Mouse (Mus musculus) cerebellum, adult 18-20 months (tissue): ENCODE results near the gene Evi5.

ENCODE experiments used
- DNase-seq, 2 experiments: peaks; one replicate each; pipeline ENCODE4 v3.0.0; 2021

Gene Evi5

DNA sequence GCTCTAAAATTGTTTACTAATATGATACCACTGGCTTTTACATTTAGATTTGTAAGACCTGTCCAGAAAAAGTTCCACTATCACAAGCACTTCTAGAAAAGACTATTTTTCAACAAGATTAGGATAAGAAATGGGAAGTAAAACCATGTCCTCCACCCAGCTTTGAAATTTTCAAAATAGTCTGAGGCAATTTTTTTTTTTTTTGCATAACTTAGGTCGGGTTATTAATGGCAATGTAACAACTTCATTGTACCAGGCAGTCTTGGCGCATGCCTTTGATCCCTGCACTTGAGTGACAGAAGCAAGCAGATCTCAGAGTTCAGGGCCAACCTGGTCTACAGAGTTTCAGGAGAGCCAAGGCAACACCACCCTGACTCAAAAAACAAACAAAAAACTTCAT lies 5.2 kb downstream of the Evi5 start:
- DNase-seq, result no peak

DNA sequence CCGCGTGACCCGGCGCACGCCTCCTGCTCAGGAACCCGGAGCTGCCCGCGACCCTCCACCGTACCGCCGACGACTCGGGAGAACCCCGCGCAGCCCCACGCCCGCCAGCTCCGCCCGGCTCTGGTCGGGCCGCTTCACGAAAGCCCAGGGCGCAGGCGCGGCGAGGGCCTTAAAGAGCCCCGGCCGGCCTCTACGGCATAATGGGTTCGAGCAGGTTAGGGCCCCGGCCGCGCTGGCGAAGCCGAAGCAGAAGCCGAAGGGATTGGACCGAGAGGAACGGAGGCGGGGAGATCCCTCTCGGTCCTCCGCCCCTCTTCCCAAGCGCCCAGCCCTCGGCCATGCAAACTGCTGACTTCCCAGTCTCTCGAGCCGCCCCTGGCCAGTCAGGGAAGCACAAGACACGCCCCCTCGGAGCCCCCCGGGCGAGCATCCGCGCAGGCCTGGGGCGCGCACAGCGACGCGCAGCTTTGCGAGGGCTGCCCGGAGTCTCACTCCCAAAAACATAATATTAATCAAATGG lies 5.9 kb downstream of the Evi5 start:
- peak; percentile 92 to 93 for DNase-seq

GRCm38 (mm10) chr5:107867970-107868904 lies 6.7 kb downstream of the Evi5 start:
- DNase-seq, result peak; percentile 45 to 63

- no peak for DNase-seq
Measured at GRCm38 (mm10) chr5:107866127-107867126, 8.5 kb downstream of the Evi5 start.

DNA sequence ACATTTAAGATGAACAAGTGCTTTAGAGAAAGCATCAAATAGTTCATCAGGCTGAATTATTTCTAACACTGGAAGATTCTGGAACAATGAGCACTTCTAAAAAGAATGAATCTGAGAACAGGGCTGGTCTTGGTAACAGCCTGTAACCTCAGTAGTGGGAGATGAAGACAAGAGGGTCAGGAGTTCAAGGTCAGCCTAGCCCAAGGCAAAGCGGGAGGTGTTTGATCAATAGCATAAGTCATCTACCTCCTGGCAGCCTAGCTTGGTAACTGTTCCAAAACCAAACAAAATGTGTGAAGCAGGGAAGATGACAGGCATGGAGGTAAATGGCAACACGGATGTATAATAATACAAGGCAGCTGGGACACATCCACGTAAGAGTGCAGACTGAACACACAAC lies 10.9 kb downstream of the Evi5 start:
- no peak for DNase-seq

DNA sequence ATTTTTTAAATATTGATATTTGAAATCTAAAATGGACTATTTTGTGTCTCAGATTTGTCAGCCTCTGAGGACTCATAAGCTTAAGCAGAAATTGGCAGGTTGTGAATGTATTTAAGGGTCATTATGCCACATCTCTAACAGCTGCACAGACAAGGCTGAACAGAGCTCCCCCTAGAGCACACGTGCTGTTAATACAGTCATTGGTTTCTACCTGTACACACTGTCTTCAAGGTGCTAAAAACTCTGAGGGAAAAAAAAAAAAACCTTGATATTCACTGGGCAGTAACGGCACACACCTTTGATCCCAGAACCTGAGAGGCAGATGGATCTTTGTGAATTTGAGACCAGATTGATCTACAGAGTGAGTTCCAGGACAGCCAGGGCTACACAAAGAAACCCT lies 15.9 kb downstream of the Evi5 start:
- no peak for DNase-seq

DNA sequence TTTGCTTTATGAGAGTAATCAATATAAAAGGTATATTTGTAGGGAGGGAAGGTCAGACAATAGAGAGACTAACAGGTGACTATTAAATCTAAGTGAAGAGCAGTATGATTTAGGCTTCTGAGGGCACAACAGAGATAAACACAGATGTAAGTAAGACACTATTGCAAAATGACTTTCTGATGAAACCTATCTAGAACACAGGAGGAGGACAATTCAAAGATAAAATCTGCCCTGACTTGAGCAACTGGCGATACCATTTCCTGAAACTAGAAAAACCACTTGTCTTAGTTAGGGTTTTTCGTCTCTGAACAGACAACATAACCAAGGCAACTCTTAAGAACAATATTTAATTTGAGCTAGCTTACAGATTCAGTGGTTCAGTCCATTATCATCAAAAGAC lies 19.4 kb downstream of the Evi5 start:
- DNase-seq, result no peak

- no peak for DNase-seq
Measured at GRCm38 (mm10) chr5:107854556-107854955, 20.4 kb downstream of the Evi5 start.

DNA sequence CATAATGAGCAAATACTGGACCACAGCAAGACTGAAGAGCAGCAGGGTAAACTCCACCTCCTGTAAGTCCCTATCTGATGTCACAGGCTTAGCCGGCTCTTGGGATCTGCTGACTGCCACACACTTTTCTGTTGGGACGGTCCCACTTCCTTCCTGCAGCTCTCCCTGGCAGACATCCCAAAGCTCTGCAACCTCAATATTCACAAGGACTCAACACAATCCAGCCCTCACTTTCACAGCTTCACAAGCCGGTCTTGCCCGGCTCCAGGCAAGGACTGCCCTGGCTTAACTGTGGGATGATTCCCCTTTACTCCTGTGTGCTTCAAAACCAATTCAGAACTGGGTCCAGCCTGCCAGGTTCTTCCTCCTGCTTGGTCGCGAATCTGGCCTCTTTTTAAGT lies 21.1 kb downstream of the Evi5 start:
- no peak for DNase-seq

DNA sequence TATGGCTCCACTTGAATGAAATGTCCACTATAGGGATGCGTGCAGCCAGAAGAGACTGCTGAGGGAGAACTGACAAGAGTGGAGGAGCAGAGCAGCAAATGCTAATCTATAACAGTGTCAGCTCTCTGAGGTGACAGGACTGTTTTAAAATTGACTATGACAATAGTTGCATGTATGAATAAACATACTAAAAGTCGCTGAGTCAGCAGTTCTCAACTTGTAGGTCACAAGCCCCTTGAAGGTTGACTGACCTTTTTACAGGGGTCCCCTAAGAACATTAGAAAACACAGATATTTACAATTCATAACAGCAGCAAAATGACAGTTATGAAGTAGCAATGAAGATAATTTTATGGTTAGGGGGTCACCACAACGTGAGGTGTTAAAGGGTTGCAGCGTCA lies 25.9 kb downstream of the Evi5 start:
- no peak for DNase-seq

- DNase-seq, result no peak
Measured at GRCm38 (mm10) chr5:107847817-107848216, 27.1 kb downstream of the Evi5 start.

DNA sequence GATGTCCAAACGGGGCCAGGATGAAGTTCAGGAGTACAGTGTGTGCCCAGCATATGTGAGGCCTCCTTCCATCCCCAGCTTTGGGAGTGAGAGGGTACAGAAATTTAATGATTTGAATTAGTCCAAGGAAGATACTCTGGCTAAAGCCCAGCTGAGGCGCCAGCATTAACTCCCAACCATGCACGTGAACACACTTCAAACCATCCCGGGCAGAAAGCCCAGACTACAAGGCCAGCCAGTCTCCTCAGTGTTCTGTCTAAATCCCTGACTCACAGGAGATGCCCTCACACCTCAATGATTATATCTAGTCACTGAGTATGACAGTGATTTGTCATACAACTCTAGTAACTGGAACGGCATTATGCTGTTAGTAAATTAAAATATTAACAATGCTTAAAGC lies 27.6 kb downstream of the Evi5 start:
- peak; percentile 65 to 68 for DNase-seq

DNA sequence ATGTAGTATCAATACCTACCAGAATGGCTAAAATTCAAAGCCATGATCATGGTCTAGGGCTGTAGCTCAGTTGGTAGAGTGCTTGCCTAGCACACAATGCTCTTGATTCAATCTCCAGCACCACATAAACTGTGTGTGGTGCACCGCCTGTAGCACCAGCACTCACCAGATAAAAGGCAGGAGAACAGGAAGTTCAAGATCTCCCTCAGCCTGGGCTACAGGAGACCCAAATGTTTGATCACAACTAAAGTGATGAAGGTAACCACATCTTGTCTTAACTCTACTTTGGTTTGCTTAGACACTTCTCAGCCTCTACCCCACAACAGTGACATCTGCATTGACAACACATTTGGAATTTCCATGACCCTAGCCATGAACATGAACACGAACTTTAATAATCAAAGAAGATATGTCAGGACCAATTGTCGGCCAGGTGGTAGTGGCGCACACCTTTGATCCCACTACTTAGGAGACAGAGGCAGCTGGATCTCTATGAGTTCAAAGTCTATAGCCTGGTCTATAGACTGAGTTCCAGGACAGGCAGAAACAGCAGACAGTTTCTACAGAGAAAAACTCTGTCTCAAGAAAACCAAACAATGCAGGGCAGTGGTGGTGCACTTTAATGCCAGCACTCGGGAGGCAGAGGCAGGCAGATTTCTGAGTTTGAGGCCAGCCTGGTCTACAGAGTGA lies 34.2 kb downstream of the Evi5 start:
- no peak for DNase-seq

- no peak for DNase-seq
Measured at GRCm38 (mm10) chr5:107838891-107839644, 35.8 kb downstream of the Evi5 start.

DNA sequence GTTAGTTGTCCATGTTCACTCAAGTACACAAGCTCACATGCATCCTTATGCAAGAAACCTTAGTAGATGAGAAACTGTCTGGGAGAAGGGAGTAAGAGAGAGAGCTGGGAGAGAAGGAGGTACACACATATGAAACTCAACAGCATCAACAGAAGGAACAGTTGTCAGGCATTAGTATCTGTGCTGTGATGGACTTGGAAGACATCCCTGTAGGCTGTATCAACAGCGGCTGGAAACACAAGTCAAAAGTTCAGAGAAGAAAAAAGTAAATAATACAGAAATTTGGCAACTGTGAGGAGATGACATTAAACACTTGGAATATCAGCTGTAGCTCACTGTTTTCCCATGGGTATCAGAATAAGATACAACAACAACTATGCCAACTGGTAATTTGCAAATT lies 40.6 kb downstream of the Evi5 start:
- no peak for DNase-seq

- DNase-seq, result no peak
Measured at GRCm38 (mm10) chr5:107831351-107831750, 43.6 kb downstream of the Evi5 start.

- no peak for DNase-seq
Measured at GRCm38 (mm10) chr5:107829998-107830560, 44.8 kb downstream of the Evi5 start, which contains the start of gene Ube2d2b. TSS of gene Ube2d2b (plus strand) at chr5:107830099.

- no peak for DNase-seq
Measured at GRCm38 (mm10) chr5:107822521-107822920, 52.4 kb downstream of the Evi5 start.

DNA sequence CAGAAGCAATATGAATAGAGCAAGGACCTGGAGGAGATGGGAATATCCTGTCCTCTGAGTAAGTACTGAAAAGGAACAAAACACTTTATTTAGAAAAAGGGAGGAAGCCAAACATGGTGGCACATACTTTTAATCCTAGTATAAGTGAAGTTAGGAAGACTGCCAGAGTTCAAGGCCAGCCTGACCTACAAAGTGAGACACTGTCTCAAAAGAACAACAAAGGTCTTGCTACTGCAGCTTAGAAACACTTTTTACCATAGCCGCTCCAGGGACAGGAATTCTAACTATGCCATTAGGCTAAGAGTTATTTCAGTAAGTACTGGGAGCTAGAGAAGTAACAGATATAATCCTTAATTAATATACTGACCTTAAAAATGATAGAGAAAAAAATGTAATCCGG lies 60.3 kb downstream of the Evi5 start:
- DNase-seq, result no peak

GRCm38 (mm10) chr5:107807496-107807895 lies 67.4 kb downstream of the Evi5 start:
- no peak for DNase-seq

DNA sequence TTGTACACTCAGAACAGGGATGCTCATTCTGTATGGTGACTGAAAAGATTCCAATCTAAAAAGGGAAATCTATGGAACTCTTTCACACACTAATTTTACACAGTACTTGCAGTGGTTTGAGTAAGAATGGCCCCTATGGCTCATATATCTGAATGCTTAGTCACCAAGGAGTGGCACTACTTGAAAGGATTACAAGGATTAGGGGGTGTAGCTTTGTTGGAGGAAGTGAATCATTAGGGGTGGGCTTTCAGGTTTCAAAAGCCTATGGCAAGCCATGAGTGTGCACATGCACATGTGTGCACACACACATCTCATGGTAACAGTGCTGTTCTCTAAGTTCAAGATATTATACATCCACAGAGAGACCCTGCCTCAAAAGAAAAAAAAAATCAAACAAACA lies 72.3 kb downstream of the Evi5 start:
- no peak for DNase-seq

GRCm38 (mm10) chr5:107801234-107801633 lies 73.7 kb downstream of the Evi5 start:
- no peak for DNase-seq
